Mouse (Mus musculus) E14TG2a.4 (cell line): ENCODE results near the gene Gprasp1.
"Not testable (repeated sequence)": the region's sequence is repeated elsewhere in the genome, so short reads cannot be mapped to it uniquely, and the experiment has no call there.

ENCODE experiments used
- H3K27me3 ChIP-seq: 2 replicates; pipeline ENCODE4 v1.6.1; 2014; ENCODE audit warnings: low read length, control low read depth; ENCODE audit not compliant: insufficient read depth
- H3K36me3 ChIP-seq: 2 replicates; pipeline ENCODE4 v1.6.1; 2014; ENCODE audit warnings: low read length, control low read depth; ENCODE audit not compliant: insufficient read depth
- H3K4me1 ChIP-seq: replicated peaks from 2 replicates; pipeline ENCODE4 v1.6.1; 2014; ENCODE audit warnings: low read depth, low read length, control low read depth
- H3K4me3 ChIP-seq: replicated peaks from 2 replicates; pipeline ENCODE4 v1.5.1; 2014; ENCODE audit warnings: mild to moderate bottlenecking, low read length
- H3K9me3 ChIP-seq: 2 replicates; pipeline ENCODE4 v1.6.1; 2014; ENCODE audit warnings: low read length, control low read depth
- CTCF ChIP-seq: conservative IDR thresholded peaks from 2 replicates; pipeline ENCODE4 v1.5.1; 2014; ENCODE audit warnings: low read length
- NANOG ChIP-seq: IDR thresholded peaks from 2 replicates; pipeline ENCODE4 v1.6.1; 2014; ENCODE audit warnings: borderline replicate concordance, low read length, mixed read lengths
- POU5F1 ChIP-seq: IDR thresholded peaks from 2 replicates; pipeline ENCODE4 v1.6.1; 2014; ENCODE audit warnings: low read length, borderline replicate concordance

Gene Gprasp1

DNA sequence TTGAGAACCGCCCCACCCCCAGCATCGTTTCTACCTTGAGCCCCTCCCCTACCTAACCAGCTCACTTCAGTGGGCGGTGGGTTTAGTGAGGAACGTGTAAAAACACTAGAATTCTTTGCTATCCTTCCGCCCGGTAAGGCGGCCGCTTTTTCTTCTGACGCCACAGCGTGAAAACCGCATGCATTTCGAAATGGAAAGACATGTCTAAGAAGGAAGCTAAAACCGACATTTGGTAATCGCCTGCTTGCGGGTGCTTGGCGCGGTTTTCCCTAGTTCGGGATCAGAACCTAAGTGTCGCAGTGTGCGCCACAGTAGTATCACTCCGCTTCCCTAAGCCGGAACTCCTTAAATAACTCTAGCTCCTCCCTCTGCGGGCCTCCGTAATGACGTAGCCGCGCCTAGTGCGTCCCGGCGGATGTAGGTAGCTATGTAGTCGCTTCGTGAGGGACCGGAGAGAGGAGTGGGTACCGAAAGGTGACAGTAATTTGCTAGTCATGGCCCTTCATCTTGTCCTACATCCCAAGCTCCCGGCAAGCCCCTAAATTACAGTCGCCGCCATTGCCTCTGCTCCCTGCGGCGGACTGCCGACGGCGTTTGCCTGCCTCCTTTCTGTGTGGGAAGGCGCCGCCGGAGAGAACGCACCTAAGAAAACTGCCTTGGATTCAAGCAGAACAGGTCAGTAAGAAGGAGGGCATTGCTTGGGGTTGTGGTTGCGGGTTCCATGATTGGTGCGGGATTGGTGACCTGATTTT lies at the start of gene Gprasp1, which contains the start of gene Armcx5:
Gene Gprasp1 (plus strand): TSS at position 430 of the 752 bp plus-strand sequence.
Gene Armcx5 (plus strand): TSS at position 430 of the 752 bp plus-strand sequence.
- Histone ChIP-seq H3K9me3 (no peaks in the 10 kb centered on the region), H3K4me3 (peak within 1 kb of the TSS; percentile 90), H3K27me3 (no peaks in the 10 kb centered on the region), H3K4me1 (peaks cover 7% of the 10 kb centered on the region), H3K36me3 (peaks cover 27% of the 10 kb centered on the region)
- no peak for TF ChIP-seq CTCF
- TF ChIP-seq POU5F1, result no peak
- no peak for TF ChIP-seq NANOG

DNA sequence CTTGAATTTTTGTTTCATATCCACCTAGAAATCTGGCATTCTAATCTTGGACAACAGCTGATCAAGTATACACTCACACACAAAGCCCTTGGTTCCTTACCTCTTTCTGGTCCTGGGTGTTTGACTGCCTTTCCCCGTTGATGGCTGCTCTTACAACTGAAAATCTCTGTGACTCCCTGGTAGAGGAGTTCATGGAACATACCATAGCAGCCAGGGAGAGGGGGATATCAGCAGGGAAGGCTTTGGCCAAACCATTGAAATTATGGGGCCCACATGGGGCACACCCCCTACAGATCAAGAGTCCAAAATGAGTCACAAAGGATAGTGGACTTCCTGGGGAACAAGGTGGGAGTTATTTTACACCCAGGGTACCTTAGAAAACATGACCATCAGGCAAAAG lies 48.9 kb upstream of the Gprasp1 start, which contains the start of gene Tcp11x2:
Gene Tcp11x2 (minus strand): TSS at position 158 of the 400 bp plus-strand sequence.
- H3K4me3 ChIP-seq, result no peak within 1 kb of the TSS
- TF ChIP-seq CTCF (no peak), NANOG (no peak), POU5F1 (no peak)
- no peaks in the 10 kb centered on the region for H3K4me1 ChIP-seq
- H3K9me3 ChIP-seq, result no peaks in the 10 kb centered on the region
- no peaks in the 10 kb centered on the region for H3K36me3 ChIP-seq
- no peaks in the 10 kb centered on the region for H3K27me3 ChIP-seq

DNA sequence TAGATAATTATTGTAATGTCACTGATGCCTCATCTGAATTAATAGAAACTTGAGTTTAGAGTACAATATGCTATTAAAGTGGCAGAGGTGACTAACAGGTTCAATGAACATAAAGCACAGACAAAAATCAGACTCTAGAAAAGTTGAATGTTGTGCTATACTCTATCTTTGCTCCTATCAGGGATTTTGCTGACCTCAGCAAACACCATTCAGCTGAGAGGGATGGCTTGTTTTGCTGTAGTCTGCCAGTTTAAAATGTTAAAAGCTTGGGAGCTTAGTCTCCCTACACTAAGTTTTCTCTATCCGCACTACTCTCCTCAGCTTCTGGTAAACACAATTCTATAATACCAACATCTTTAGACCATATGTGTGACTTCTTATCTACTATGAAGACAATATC lies 39.4 kb upstream of the Gprasp1 start:
- Histone ChIP-seq H3K9me3 (no peaks in the 10 kb centered on the region), H3K4me1 (no peaks in the 10 kb centered on the region), H3K36me3 (no peaks in the 10 kb centered on the region), H3K4me3 (no peak overlapping the region), H3K27me3 (no peaks in the 10 kb centered on the region)
- TF ChIP-seq POU5F1 (no peak), CTCF (no peak), NANOG (no peak)

DNA sequence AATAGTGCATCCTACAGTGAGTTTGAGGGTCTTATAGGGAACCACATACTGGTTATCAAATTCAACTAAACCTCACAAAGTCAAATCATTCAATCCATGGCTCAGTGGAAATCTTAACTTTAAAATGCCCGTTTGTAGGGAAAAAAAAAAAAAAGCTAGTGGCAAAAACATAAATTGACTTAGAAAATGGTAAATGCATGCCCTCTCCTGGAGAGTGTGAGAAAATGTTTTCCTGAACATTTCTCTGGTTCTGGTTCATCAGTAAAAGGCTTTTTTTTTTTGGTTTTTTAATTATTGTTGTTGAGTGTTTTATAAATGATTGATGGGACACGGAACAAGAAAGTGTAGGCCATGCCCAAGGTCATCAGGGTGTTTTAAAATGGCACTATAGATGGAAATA lies 38.2 kb upstream of the Gprasp1 start:
- Histone ChIP-seq H3K36me3 (no peaks in the 10 kb centered on the region), H3K4me1 (no peaks in the 10 kb centered on the region), H3K9me3 (no peaks in the 10 kb centered on the region), H3K27me3 (no peaks in the 10 kb centered on the region), H3K4me3 (no peak overlapping the region)
- no peak for TF ChIP-seq POU5F1
- no peak for TF ChIP-seq CTCF
- TF ChIP-seq NANOG, result no peak

DNA sequence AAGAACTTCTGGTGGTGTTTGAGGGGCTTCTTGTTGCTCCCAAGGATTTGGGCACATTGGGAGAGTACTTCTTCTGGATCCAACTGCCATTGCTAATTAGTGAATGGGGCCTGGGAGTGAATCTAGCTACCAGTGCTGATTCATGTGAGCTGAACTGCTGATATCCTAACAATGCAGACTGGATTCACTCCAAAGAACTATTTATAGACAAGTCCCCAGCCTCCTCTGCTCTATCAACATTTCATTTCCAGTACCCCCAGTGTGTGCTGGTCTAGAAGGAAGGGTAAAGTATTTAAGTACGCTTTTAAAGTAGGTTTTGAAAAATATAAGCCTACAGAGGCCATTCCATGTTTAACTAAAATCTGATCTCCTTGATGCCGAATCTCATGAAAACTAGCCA lies 29.7 kb upstream of the Gprasp1 start:
- TF ChIP-seq NANOG (no peak), CTCF (no peak)

DNA sequence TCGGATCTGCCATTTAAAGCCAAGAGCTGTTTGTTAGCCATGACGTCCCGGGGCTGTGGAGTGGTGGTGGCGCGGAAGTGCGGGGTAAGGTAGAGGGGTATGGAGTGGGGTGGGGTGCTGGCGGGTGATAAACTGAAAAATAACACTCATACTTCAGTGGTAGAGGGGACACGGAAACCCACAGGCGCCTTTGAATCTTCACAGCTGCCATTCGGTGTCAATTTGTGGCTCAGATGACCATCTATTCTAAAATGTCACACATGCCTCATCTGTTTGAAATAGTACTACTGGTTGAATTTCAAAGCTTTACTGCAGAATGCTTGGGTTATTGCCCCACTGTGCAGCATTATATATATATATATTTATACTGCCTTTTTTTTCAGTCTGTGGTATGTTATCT lies 17.4 kb upstream of the Gprasp1 start, which contains the start of gene Tmsb15a:
Gene Tmsb15a (minus strand): TSS at position 101 of the 400 bp plus-strand sequence.
- Histone ChIP-seq H3K27me3 (no peaks in the 10 kb centered on the region), H3K4me1 (no peaks in the 10 kb centered on the region), H3K9me3 (no peaks in the 10 kb centered on the region), H3K36me3 (no peaks in the 10 kb centered on the region), H3K4me3 (peak within 1 kb of the TSS; percentile 48; the same call in 1 of the 2 replicates)
- TF ChIP-seq POU5F1, result no peak
- TF ChIP-seq NANOG, result no peak
- TF ChIP-seq CTCF, result no peak

More for the DNA sequence above, 29.7 kb upstream of the Gprasp1 start:
- Histone ChIP-seq H3K4me3 (no peak overlapping the region), H3K36me3 (no peaks in the 10 kb centered on the region), H3K4me1 (no peaks in the 10 kb centered on the region), H3K9me3 (no peaks in the 10 kb centered on the region), H3K27me3 (no peaks in the 10 kb centered on the region)

DNA sequence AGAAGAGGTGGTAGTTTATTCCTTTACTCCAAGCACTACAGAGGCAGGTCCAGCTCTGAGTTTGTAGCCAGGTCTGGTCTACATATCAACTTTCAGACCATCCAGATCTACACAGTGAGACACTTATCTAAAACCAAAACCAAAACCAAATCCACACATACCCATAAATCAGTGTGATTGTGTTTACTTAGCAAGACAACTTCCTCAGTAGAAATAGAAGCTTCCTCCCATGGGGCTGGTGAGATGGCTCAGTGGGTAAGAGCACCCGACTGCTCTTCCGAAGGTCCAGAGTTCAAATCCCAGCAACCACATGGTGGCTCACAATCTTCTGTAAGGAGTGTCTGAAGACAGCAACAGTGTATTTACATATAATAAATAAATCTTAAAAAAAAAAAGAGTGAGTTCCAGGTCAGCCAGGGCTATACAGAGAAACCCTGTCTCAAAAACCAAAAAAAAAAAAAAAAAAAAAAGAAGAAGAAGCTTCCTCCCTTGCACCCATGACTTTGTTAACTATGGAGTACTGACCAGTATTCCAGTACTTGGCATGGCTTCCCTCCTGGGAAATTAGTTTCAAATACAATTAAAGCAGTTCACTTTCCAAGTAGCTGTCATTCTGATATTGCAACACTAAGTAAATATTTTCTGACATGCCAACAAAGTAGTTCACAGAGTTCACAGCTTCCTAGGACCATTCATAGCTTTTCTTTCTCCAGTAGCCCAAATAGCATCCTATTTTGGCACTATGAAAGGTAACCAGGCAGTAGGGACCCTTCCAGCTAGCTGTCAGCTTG lies 3.6 kb upstream of the Gprasp1 start:
- Histone ChIP-seq H3K9me3 (no peaks in the 10 kb centered on the region), H3K4me3 (no peak overlapping the region), H3K27me3 (no peaks in the 10 kb centered on the region), H3K36me3 (no peaks in the 10 kb centered on the region), H3K4me1 (peaks cover 7% of the 10 kb centered on the region)
- no peak for TF ChIP-seq POU5F1
- no peak for TF ChIP-seq NANOG
- no peak for TF ChIP-seq CTCF

DNA sequence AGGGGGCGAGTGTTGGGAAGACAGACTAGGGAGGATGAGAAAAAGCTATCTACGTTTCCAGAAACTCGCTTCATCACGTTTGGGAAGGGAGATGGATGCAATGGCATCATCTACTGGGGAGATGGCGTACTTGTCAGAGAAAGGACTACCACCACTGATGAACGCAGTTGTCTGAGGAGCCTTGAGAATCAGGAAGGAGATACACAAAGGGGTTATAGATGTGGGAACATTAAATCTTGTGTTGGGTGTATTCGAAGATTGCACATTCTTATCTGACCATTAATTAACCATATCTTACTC lies 473 bp downstream of the Gprasp1 start:
- H3K4me3 ChIP-seq, result peak overlapping the region; percentile 90
- no peaks in the 10 kb centered on the region for H3K9me3 ChIP-seq
- peaks cover 7% of the 10 kb centered on the region for H3K4me1 ChIP-seq
- H3K27me3 ChIP-seq, result no peaks in the 10 kb centered on the region
- peaks cover 28% of the 10 kb centered on the region for H3K36me3 ChIP-seq
- TF ChIP-seq CTCF, result no peak
- no peak for TF ChIP-seq NANOG
- TF ChIP-seq POU5F1, result no peak

DNA sequence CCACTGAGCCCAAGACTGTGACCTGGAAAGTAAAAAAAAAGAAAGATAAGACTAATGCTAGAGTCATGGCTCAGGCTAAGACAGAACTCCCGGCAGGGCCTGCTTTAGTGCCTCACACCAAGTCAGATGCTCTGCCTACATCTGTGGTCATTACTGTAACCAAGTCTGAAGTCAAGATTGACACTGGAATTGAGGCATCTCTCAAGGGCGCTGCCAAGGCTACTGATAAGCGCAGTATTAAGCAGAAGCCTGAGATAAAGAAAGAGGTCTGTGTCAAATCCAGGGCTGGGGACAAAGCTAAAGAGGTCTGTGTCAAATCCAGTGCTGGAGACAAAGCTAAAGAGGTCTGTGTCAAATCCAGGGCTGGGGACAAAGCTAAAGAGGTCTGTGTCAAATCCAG lies 2.8 kb downstream of the Gprasp1 start:
- not testable (repeated sequence) for H3K4me1 ChIP-seq, H3K27me3 ChIP-seq, H3K9me3 ChIP-seq, H3K4me3 ChIP-seq
- peaks cover 36% of the 10 kb centered on the region for H3K36me3 ChIP-seq
